Mouse (Mus musculus) thymus, adult 2 months (tissue): ENCODE data around the gene Rad17. TPM values are rescaled to one million over a fixed set of nuclear protein-coding genes. Genes with fewer than 3 reads are reported as not detected.
A peak's percentile ranks its signal among the peaks of the same experiment; 100 is the strongest.

ENCODE experiments used
- DNase-seq: peaks from one replicate; pipeline ENCODE4 v3.0.0; 2021
- H3K27ac ChIP-seq: fragments of 200-500 bp; 2 replicates; pipeline ENCODE4 v1.5.1; 2012; ENCODE audit warnings: low read length, control low read depth; ENCODE audit not compliant: control insufficient read depth, insufficient read depth
- H3K27me3 ChIP-seq: fragments of 200-500 bp; 2 replicates; pipeline ENCODE4 v1.6.1; 2012; ENCODE audit warnings: mild to moderate bottlenecking, low read length, moderate library complexity, mixed read lengths; ENCODE audit not compliant: control insufficient read depth, insufficient read depth
- H3K36me3 ChIP-seq: fragments of 200-500 bp; 2 replicates; pipeline ENCODE4 v1.6.1; 2012; ENCODE audit warnings: mild to moderate bottlenecking, low read length, moderate library complexity; ENCODE audit not compliant: control insufficient read depth, insufficient read depth
- H3K4me1 ChIP-seq: fragments of 200-500 bp; replicated peaks from 2 replicates; pipeline ENCODE4 v1.6.1; 2012; ENCODE audit warnings: low read length; ENCODE audit not compliant: control insufficient read depth, insufficient read depth
- H3K4me3 ChIP-seq: fragments of 200-500 bp; 2 replicates; pipeline ENCODE4 v1.5.1; 2012; ENCODE audit warnings: mild to moderate bottlenecking, low read length, control low read depth, moderate library complexity; ENCODE audit not compliant: control insufficient read depth, insufficient read depth
- CTCF ChIP-seq: fragments of 200-500 bp; IDR thresholded peaks from 2 replicates; pipeline ENCODE4 v1.5.1; 2012; ENCODE audit warnings: mild to moderate bottlenecking, control low read depth, low read length, moderate library complexity, borderline replicate concordance; ENCODE audit not compliant: control insufficient read depth, poor library complexity, insufficient read depth; ENCODE audit errors: extremely low read depth
- POLR2A ChIP-seq: fragments of 200-500 bp; IDR thresholded peaks from 2 replicates; pipeline ENCODE4 v1.6.1; 2012; ENCODE audit warnings: mild to moderate bottlenecking, low read length, control low read depth, moderate library complexity; ENCODE audit not compliant: control insufficient read depth, poor library complexity, insufficient read depth; ENCODE audit errors: extremely low read depth
- WGBS: fragments of 180-500 bp; shearing (Covaris S2); methylation state at CpG from one replicate; pipeline ENCODE4 v1.1.7; 2018; 5-methylcytosine and 5-hydroxymethylcytosine counted together
- polyA plus RNA-seq: library from polyadenylated mRNA; depleted of rRNA; stranded (reverse); fragments of >200 nt; gene quantifications from 2 replicates; pipeline ENCODE4 v1.2.3, GENCODE M21; 2012; rRNA removed

Rad17 gene
- polyA plus RNA-seq, 1 experiment: 6.3 TPM

GRCm38 (mm10) chr13:100575950-100576349, 74.9 kb downstream of the Rad17 start:
- H3K27ac ChIP-seq: no peak overlapping the region
- no peaks in the 10 kb centered on the region for H3K4me1 ChIP-seq
- 43% methylated on average over 2 of the region's 2 CpGs for WGBS
- H3K36me3 ChIP-seq: no peaks in the 10 kb centered on the region
- no peaks in the 10 kb centered on the region for H3K27me3 ChIP-seq
- no peak for TF ChIP-seq POLR2A
- TF ChIP-seq CTCF: no peak
- H3K4me3 ChIP-seq: no peak overlapping the region
- no peak for DNase-seq

GRCm38 (mm10) chr13:100570713-100571112, 80.1 kb downstream of the Rad17 start:
- TF ChIP-seq POLR2A (no peak), CTCF (no peak)

GRCm38 (mm10) chr13:100568359-100568758, 82.5 kb downstream of the Rad17 start:
- TF ChIP-seq CTCF: no peak
- 94% methylated on average over 1 of the region's 1 CpGs for WGBS

More at GRCm38 (mm10) chr13:100570713-100571112, 80.1 kb downstream of the Rad17 start:
- no peak overlapping the region for H3K4me3 ChIP-seq
- no peaks in the 10 kb centered on the region for H3K36me3 ChIP-seq
- DNase-seq: peak; percentile 4
- no peaks in the 10 kb centered on the region for H3K27me3 ChIP-seq
- H3K4me1 ChIP-seq: no peaks in the 10 kb centered on the region
- H3K27ac ChIP-seq: no peak overlapping the region
- 2% methylated on average over 2 of the region's 2 CpGs for WGBS

More at GRCm38 (mm10) chr13:100568359-100568758, 82.5 kb downstream of the Rad17 start:
- no peak for DNase-seq
- Histone ChIP-seq H3K27ac (no peak overlapping the region), H3K36me3 (no peaks in the 10 kb centered on the region), H3K4me1 (no peaks in the 10 kb centered on the region), H3K4me3 (no peak overlapping the region), H3K27me3 (no peaks in the 10 kb centered on the region)

Other genes starting within 250 kb of the Rad17 start
- 0.11 TPM in 2 replicates for gene Naip1, start 198.2 kb downstream of the Rad17 start, polyA plus RNA-seq
- gene Gtf2h2, start 158.5 kb downstream of the Rad17 start, polyA plus RNA-seq: 39.1 and 44.7 TPM in 2 replicates
- 0.50 and 0.62 TPM in 2 replicates for gene Ocln, start 98.3 kb downstream of the Rad17 start, polyA plus RNA-seq
- 2.0 and 2.2 TPM in 2 replicates for gene Marveld2, start 34.1 kb downstream of the Rad17 start, polyA plus RNA-seq
- gene Ak6, start 72 bp downstream of the Rad17 start, polyA plus RNA-seq: 57.9 and 66.2 TPM in 2 replicates
- gene Taf9, start 528 bp upstream of the Rad17 start, polyA plus RNA-seq: 13.5 and 16.5 TPM in 2 replicates
- gene Ccdc125, start 18.7 kb upstream of the Rad17 start, polyA plus RNA-seq: 2.3 and 2.4 TPM in 2 replicates
- gene Cdk7, start 79.9 kb upstream of the Rad17 start, polyA plus RNA-seq: 19.6 and 22.0 TPM in 2 replicates
- 46.2 and 46.4 TPM in 2 replicates for gene Mrps36, start 93.6 kb upstream of the Rad17 start, polyA plus RNA-seq
- 4.0 and 5.6 TPM in 2 replicates for gene Cenph, start 124.8 kb upstream of the Rad17 start, polyA plus RNA-seq
- 63.7 and 76.8 TPM in 2 replicates for gene Ccnb1, start 135.5 kb upstream of the Rad17 start, polyA plus RNA-seq
- 31.4 and 33.4 TPM in 2 replicates for gene Slc30a5, start 182.4 kb upstream of the Rad17 start, polyA plus RNA-seq